In the genomic region with DNA sequence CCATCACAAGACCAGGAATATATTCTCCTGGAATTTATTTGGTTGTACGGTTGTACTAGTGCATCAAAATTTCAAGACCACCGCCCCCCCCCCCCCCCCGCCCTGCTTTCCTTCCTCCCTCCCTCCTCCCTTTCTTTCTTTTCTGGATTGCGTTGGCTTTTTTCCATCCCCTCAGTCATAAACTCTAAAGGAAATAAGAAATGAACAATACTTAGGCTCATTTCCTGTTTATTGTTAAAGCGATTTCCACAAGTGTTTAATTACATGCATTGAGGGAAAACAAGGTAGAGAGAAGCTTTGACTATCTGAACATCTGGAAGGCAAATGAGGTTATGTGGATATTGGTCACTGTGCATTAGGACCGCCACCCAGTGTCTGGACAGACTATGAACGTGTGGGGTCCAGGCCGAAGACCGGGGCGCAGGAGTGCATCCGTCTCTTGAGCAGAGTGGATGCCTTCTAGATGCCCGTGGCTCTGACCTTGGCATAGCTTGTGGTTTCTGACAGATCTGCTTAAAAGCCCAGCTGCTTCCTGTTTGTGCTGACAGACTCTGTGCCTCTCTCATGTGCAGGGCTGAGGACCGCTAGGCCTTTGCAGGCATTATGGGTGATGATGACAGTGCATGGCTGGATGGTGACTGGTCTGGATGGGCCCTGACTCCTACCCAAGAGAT, we compare ENCODE assay signal across 8 mouse cellular contexts. TPM values are rescaled to one million over a fixed set of nuclear protein-coding genes. Genes with fewer than 3 reads are reported as not detected.
DNase-seq lines count a peak whose midpoint lies in the region; ATAC-seq and TF ChIP-seq lines count a peak whose summit lies in the region.

No protein-coding gene starts in this region.

- H3K4me3 ChIP-seq in hindbrain, postnatal 0 days (ENCODE audit: low read length), result no peak overlapping the region
- no peak overlapping the region for H3K4me3 ChIP-seq in hindbrain, embryonic 14.5 days (replicated peaks; ENCODE audit: low read length)
- no peak overlapping the region for H3K4me3 ChIP-seq in lung, embryonic 14.5 days (ENCODE audit: low read depth, low read length)
- H3K4me3 ChIP-seq in stomach, embryonic 14.5 days (ENCODE audit: low read depth, low read length), result no peak overlapping the region
- H3K4me3 ChIP-seq in hindbrain, embryonic 16.5 days (ENCODE audit: low read length), result no peak overlapping the region

- no peaks in the 10 kb centered on the region for H3K36me3 ChIP-seq in hindbrain, postnatal 0 days (ENCODE audit: insufficient read depth, low read length)
- no peaks in the 10 kb centered on the region for H3K36me3 ChIP-seq in hindbrain, embryonic 14.5 days (replicated peaks; ENCODE audit: control insufficient read depth, insufficient read depth)
- H3K36me3 ChIP-seq in lung, embryonic 14.5 days (ENCODE audit: insufficient read depth), result no peaks in the 10 kb centered on the region
- no peaks in the 10 kb centered on the region for H3K36me3 ChIP-seq in stomach, embryonic 14.5 days (ENCODE audit: control insufficient read depth, insufficient read depth, low read length)
- H3K36me3 ChIP-seq in hindbrain, embryonic 16.5 days (ENCODE audit: control insufficient read depth, insufficient read depth, low read length), result no peaks in the 10 kb centered on the region

- no peak overlapping the region for H3K4me2 ChIP-seq in hindbrain, postnatal 0 days (ENCODE audit: low read depth, low read length)
- no peak overlapping the region for H3K4me2 ChIP-seq in hindbrain, embryonic 14.5 days (replicated peaks)
- no peak overlapping the region for H3K4me2 ChIP-seq in lung, embryonic 14.5 days
- H3K4me2 ChIP-seq in stomach, embryonic 14.5 days (replicated peaks; ENCODE audit: low read depth, low read length), result no peak overlapping the region
- no peak overlapping the region for H3K4me2 ChIP-seq in hindbrain, embryonic 16.5 days (ENCODE audit: low read length)

- peak; percentile 19 for DNase-seq in hindbrain, postnatal 0 days (ENCODE audit: low spot score)
- DNase-seq in hindbrain, embryonic 14.5 days (ENCODE audit: low spot score), result no peak
- DNase-seq in heart, adult 9 months (ENCODE audit: low spot score in 2 of 2), result peak; percentile 45 to 77
- peak; percentile 66 for DNase-seq in lung, embryonic 14.5 days
- DNase-seq in cerebellum, postnatal 36 days, result no peak
- no peak for DNase-seq in layer of hippocampus, adult 8-10 months (ENCODE audit: low spot score in 2 of 2)

- no peak for ATAC-seq in hindbrain, postnatal 0 days
- no peak for ATAC-seq in hindbrain, embryonic 14.5 days (ENCODE audit: low FRiP score)
- ATAC-seq in lung, embryonic 14.5 days (ENCODE audit: insufficient read depth), result peak; percentile 70
- ATAC-seq in stomach, embryonic 14.5 days (ENCODE audit: insufficient number of reproducible peaks, insufficient read depth, low FRiP score, low read depth), result no peak
- ATAC-seq in hindbrain, embryonic 16.5 days, result no peak

- no peaks in the 10 kb centered on the region for H3K27me3 ChIP-seq in hindbrain, postnatal 0 days (ENCODE audit: insufficient read depth, low read length)
- no peaks in the 10 kb centered on the region for H3K27me3 ChIP-seq in hindbrain, embryonic 14.5 days (ENCODE audit: control insufficient read depth, insufficient read depth, low read length)
- no peaks in the 10 kb centered on the region for H3K27me3 ChIP-seq in lung, embryonic 14.5 days (ENCODE audit: insufficient read depth, low read length)
- no peaks in the 10 kb centered on the region for H3K27me3 ChIP-seq in stomach, embryonic 14.5 days (ENCODE audit: control insufficient read depth, insufficient read depth, low read length)
- no peaks in the 10 kb centered on the region for H3K27me3 ChIP-seq in hindbrain, embryonic 16.5 days (replicated peaks; ENCODE audit: control insufficient read depth, insufficient read depth, low read length)

- no peaks in the 10 kb centered on the region for H3K4me1 ChIP-seq in hindbrain, postnatal 0 days (ENCODE audit: insufficient read depth, low read length)
- H3K4me1 ChIP-seq in hindbrain, embryonic 14.5 days (replicated peaks; ENCODE audit: control insufficient read depth, insufficient read depth, low read length), result no peaks in the 10 kb centered on the region
- H3K4me1 ChIP-seq in lung, embryonic 14.5 days (ENCODE audit: insufficient read depth), result no peaks in the 10 kb centered on the region
- 0 out of 2 replicates have a peak, but pooled peaks cover 4% of the 10 kb centered on the region for H3K4me1 ChIP-seq in stomach, embryonic 14.5 days (ENCODE audit: control insufficient read depth, insufficient read depth, low read length)
- H3K4me1 ChIP-seq in hindbrain, embryonic 16.5 days (ENCODE audit: control insufficient read depth, insufficient read depth, low read depth, low read length), result no peaks in the 10 kb centered on the region

- 82% methylated on average over 13 of the region's 13 CpGs for WGBS in hindbrain, postnatal 0 days
- WGBS in hindbrain, embryonic 14.5 days, result 83% methylated on average over 13 of the region's 13 CpGs
- WGBS in lung, embryonic 14.5 days, result 51% methylated on average over 13 of the region's 13 CpGs
- 66% methylated on average over 13 of the region's 13 CpGs for WGBS in stomach, embryonic 14.5 days
- WGBS in hindbrain, embryonic 16.5 days, result 84% methylated on average over 13 of the region's 13 CpGs

- H3K27ac ChIP-seq in hindbrain, postnatal 0 days, result no peak overlapping the region
- no peak overlapping the region for H3K27ac ChIP-seq in hindbrain, embryonic 14.5 days
- H3K27ac ChIP-seq in lung, embryonic 14.5 days (ENCODE audit: low read depth), result peak overlapping the region; percentile 32
- 0 out of 2 replicates have a peak overlapping the region, but pooled peaks have one; percentile 44 for H3K27ac ChIP-seq in stomach, embryonic 14.5 days (ENCODE audit: low read length)
- no peak overlapping the region for H3K27ac ChIP-seq in hindbrain, embryonic 16.5 days (ENCODE audit: low read depth, low read length)

- no peaks in the 10 kb centered on the region for H3K9me3 ChIP-seq in hindbrain, postnatal 0 days (ENCODE audit: low read length)
- H3K9me3 ChIP-seq in hindbrain, embryonic 14.5 days (ENCODE audit: control insufficient read depth, low read length), result no peaks in the 10 kb centered on the region
- H3K9me3 ChIP-seq in lung, embryonic 14.5 days (ENCODE audit: low read depth, low read length), result no peaks in the 10 kb centered on the region
- H3K9me3 ChIP-seq in stomach, embryonic 14.5 days (ENCODE audit: control insufficient read depth, low read depth, low read length), result no peaks in the 10 kb centered on the region
- no peaks in the 10 kb centered on the region for H3K9me3 ChIP-seq in hindbrain, embryonic 16.5 days (ENCODE audit: control insufficient read depth, low read length)

- H3K9ac ChIP-seq in hindbrain, postnatal 0 days (replicated peaks; ENCODE audit: low read length), result no peak overlapping the region
- no peak overlapping the region for H3K9ac ChIP-seq in hindbrain, embryonic 14.5 days
- H3K9ac ChIP-seq in lung, embryonic 14.5 days, result no peak overlapping the region
- no peak overlapping the region for H3K9ac ChIP-seq in stomach, embryonic 14.5 days (replicated peaks; ENCODE audit: low read depth, low read length)
- H3K9ac ChIP-seq in hindbrain, embryonic 16.5 days (ENCODE audit: low read depth, low read length), result no peak overlapping the region

- TF ChIP-seq CTCF in hindbrain, postnatal 0 days (IDR thresholded peaks at IDR 0.05; ENCODE audit: low read depth), result no peak
- no peak for TF ChIP-seq CTCF in lung, embryonic 14.5 days (IDR thresholded peaks at IDR 0.05; ENCODE audit: low read depth)

RNA-seq across cellular contexts. Expression of a gene that starts 7.6 kb away (rescaled TPM):
- total RNA-seq in hindbrain, postnatal 0 days (2014; rRNA removed), result 56.9 and 60.6 TPM in 2 replicates
- polyA plus RNA-seq in hindbrain, postnatal 0 days (2015; fragmentation: Nextera tagmentation; extraction: Ambion mirVana), result 31.3 and 32.6 TPM in 2 replicates
- 43.1 and 44.4 TPM in 2 replicates for polyA plus RNA-seq in hindbrain, embryonic 14.5 days (2014; fragmentation: Nextera tagmentation; extraction: Ambion mirVana)
- 40.1 and 43.5 TPM in 2 replicates for polyA plus RNA-seq in lung, embryonic 14.5 days (2014; fragmentation: Nextera tagmentation; extraction: Ambion mirVana)
- 37.5 and 40.3 TPM in 2 replicates for polyA plus RNA-seq in stomach, embryonic 14.5 days (2014; fragmentation: Nextera tagmentation; extraction: Ambion mirVana)
- polyA plus RNA-seq in hindbrain, embryonic 16.5 days (2015; fragmentation: Nextera tagmentation; extraction: Ambion mirVana), result 42.6 and 49.6 TPM in 2 replicates
- total RNA-seq in layer of hippocampus, adult 8-10 months (2022), result 10 to 100 TPM in 3 of 4 experiments, 1 to 10 TPM in 1; 9.5 to 13.3 (median 11.7) TPM

RNA-seq across cellular contexts. Expression of a gene that starts 38.9 kb away (rescaled TPM):
- total RNA-seq in hindbrain, postnatal 0 days (2014; rRNA removed), result 50.1 and 54.2 TPM in 2 replicates
- 35.2 and 36.9 TPM in 2 replicates for polyA plus RNA-seq in hindbrain, postnatal 0 days (2015; fragmentation: Nextera tagmentation; extraction: Ambion mirVana)
- 33.2 and 37.6 TPM in 2 replicates for polyA plus RNA-seq in hindbrain, embryonic 14.5 days (2014; fragmentation: Nextera tagmentation; extraction: Ambion mirVana)
- polyA plus RNA-seq in lung, embryonic 14.5 days (2014; fragmentation: Nextera tagmentation; extraction: Ambion mirVana), result 38.8 and 43.1 TPM in 2 replicates
- polyA plus RNA-seq in stomach, embryonic 14.5 days (2014; fragmentation: Nextera tagmentation; extraction: Ambion mirVana), result 35.6 and 38.3 TPM in 2 replicates
- polyA plus RNA-seq in hindbrain, embryonic 16.5 days (2015; fragmentation: Nextera tagmentation; extraction: Ambion mirVana), result 29.4 and 32.7 TPM in 2 replicates
- total RNA-seq in layer of hippocampus, adult 8-10 months (2022), result 10 to 100 TPM; 24.6 to 28.3 (median 26.9) TPM

RNA-seq across cellular contexts. Expression of a gene that starts 39.1 kb away (rescaled TPM):
- total RNA-seq in hindbrain, postnatal 0 days (2014; rRNA removed), result 5.0 and 9.6 TPM in 2 replicates
- 17.1 and 17.3 TPM in 2 replicates for polyA plus RNA-seq in hindbrain, postnatal 0 days (2015; fragmentation: Nextera tagmentation; extraction: Ambion mirVana)
- 10.0 and 12.2 TPM in 2 replicates for polyA plus RNA-seq in hindbrain, embryonic 14.5 days (2014; fragmentation: Nextera tagmentation; extraction: Ambion mirVana)
- polyA plus RNA-seq in lung, embryonic 14.5 days (2014; fragmentation: Nextera tagmentation; extraction: Ambion mirVana), result 76.9 and 83.9 TPM in 2 replicates
- 80.3 and 82.5 TPM in 2 replicates for polyA plus RNA-seq in stomach, embryonic 14.5 days (2014; fragmentation: Nextera tagmentation; extraction: Ambion mirVana)
- 11.5 and 12.7 TPM in 2 replicates for polyA plus RNA-seq in hindbrain, embryonic 16.5 days (2015; fragmentation: Nextera tagmentation; extraction: Ambion mirVana)
- total RNA-seq in layer of hippocampus, adult 8-10 months (2022), result 10 to 100 TPM in 2 of 4 experiments, 1 to 10 TPM in 2; 7.0 to 23.0 (median 12.5) TPM

Comparison
In these comparisons a context has a peak if more than half of its experiments do, and no peak if none do; other contexts are left out.
1. DNase-seq: peak in hindbrain, postnatal 0 days (single experiment), heart, adult 9 months (2 of 2) and lung, embryonic 14.5 days (single experiment); none in hindbrain, embryonic 14.5 days (single experiment), cerebellum, postnatal 36 days (0 of 2) and layer of hippocampus, adult 8-10 months (0 of 2).
2. H3K27ac ChIP-seq: peak in lung, embryonic 14.5 days (single experiment) and stomach, embryonic 14.5 days (single experiment); none in hindbrain, postnatal 0 days (single experiment), hindbrain, embryonic 14.5 days (single experiment) and hindbrain, embryonic 16.5 days (single experiment).